Mouse (Mus musculus) inflammation-experienced regulatory T-cells (primary cell): Measurements from ENCODE around the gene Dmpk. TPM values are rescaled to one million over a fixed set of nuclear protein-coding genes. Genes with fewer than 3 reads are reported as not detected.

Experiments used
- polyA plus RNA-seq, 2 experiments: library from polyadenylated mRNA; unstranded; fragments of 100-300 nt; shearing (Covaris generic); gene quantifications; one replicate each; pipeline ENCODE4 v1.2.1; 2017

Dmpk gene
- polyA plus RNA-seq: under 1 TPM; 0.35 to 0.40 TPM

DNA sequence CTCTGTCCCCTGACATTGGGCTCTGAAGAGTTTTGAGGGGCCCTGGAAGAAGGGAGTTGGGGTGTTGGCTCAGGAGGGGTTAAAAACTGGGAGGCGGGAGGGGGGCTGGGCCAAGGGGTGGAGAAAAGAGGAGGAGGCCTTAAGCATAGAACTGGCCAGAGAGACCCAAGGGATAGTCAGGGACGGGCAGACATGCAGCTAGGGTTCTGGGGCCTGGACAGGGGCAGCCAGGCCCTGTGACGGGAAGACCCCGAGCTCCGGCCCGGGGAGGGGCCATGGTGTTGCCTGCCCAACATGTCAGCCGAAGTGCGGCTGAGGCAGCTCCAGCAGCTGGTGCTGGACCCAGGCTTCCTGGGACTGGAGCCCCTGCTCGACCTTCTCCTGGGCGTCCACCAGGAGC is at the start of gene Dmpk:
Gene Dmpk (plus strand): TSS at position 149 of the 400 bp plus-strand sequence.

DNA sequence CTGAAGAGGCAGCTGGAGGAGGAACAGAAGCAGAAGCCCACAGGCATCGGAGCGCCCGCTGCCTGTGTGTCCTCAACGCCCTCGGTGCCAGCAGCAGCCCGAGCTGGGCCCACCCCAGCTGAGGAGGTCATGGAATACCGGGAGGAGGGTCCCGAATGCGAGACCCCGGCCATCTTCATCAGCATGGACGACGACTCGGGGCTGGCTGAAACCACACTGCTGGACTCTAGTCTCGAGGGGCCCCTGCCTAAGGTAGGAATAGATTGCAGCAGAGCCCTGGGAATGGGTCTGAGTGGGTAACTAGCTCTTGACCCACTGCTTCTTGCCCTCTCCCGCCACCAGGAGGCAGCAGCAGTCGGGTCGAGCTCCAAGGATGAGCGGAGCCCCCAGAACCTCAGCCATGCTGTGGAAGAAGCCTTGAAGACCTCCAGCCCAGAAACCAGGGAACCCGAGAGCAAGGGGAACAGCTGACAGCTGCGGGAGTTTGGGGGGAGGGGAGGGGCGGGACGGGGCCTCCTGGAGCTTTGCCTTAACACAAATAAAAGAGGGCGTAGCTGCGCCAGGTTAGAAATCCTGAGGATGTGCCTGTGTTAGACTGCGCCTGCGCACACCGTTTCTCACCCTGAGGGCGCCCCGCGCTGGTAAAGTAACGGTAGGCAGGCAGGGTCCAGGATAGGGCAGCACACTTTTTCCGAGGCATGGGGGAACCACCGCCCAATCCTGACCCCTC is 29.4 kb upstream of the Dmpk start, which contains the start of gene Rsph6a:
Gene Rsph6a (plus strand): TSS at position 644 of the 730 bp plus-strand sequence.

DNA sequence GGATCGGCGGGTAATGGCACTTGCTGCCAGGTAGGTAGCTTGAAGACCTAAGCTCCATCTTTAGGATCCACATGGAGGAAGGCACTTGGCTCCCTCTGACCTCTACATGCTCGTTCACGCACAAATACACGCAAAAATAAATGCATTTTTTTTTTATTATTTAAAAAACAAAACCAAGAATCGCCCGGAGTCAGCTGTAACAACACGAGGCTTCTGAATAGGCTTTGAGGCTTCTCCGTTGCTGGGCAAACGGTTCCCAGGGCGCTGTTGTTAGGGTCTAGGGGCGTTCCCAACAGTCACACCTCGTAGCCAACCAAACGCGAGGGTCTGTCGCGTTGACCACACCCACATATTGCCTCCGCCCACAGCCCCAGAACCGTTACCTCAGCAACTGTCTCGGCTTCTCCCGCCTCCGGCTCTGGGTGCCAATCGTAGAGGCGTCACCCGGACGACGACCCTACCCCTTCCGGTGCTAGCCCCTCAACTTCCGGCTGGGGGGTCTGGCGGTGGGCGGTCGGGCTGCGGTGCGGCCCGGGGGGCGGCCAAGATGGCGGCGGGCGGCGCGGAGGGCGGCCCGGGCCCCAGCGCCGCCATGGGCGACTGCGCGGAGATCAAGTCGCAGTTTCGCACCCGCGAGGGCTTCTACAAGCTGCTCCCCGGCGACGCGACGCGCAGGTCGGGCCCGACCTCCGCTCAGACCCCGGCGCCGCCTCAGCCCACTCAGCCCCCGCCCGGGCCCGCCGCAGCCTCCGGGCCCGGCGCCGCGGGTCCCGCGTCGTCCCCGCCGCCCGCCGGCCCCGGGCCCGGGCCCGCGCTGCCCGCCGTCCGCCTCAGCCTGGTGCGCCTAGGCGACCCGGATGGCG is 7.7 kb upstream of the Dmpk start, which contains the start of gene Dmwd:
Gene Dmwd (plus strand): TSS at position 505 of the 863 bp plus-strand sequence.

DNA sequence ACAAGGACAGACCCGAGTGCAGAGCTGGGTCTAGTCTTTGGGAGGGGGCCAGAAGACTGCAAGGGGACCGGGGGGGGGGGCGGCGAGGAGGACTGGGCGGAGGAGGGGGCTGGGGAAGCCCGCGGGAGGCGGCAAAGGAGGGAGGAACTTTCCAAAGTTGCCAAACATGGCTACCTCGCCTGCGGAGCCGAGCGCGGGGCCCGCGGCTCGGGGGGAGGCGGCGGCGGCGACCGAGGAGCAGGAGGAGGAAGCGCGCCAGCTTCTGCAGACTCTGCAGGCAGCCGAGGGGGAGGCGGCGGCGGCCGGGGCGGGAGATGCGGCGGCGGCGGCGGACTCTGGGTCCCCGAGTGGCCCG is 10.8 kb downstream of the Dmpk start, which contains the start of gene Six5:
Gene Six5 (plus strand): TSS at position 124 of the 355 bp plus-strand sequence.

DNA sequence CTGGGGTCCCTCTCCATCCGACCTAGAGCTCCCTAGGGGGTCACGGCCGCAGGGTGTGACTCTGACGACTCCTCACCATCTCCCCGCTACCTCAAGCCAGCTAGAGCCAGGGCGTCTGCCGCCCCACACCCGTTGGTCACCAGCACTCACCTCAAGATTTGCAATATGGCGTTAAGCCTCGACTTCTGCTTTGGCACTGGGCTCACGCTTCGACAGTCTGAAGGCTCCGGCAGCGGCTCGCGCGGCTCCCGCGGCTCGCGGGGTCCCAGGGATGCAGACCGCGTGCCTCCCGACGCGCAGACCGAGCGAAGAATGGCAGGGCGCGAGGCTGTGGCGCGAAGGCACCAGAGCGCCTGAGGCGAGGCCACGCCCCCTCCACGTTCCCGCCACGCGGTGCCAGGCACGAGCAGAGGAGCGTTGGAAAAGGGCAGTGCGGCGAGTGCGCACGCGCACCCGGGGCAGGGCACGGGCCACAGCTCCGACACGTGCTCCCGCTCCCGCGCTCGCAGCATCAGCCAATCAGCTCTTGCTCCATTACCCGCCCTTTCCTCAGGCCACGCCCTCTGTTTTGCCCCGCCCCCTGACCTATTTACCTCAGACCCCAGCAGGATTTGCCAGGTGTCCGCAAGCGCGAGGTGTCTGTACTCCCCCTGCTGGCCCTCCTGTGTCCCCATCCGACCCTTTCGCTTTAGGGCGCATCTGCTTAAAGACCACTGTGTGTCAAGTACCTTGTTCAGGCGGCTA is 34.6 kb downstream of the Dmpk start, which contains the start of gene Gm4969:
Gene Gm4969 (minus strand): TSS at position 341 of the 744 bp plus-strand sequence.

DNA sequence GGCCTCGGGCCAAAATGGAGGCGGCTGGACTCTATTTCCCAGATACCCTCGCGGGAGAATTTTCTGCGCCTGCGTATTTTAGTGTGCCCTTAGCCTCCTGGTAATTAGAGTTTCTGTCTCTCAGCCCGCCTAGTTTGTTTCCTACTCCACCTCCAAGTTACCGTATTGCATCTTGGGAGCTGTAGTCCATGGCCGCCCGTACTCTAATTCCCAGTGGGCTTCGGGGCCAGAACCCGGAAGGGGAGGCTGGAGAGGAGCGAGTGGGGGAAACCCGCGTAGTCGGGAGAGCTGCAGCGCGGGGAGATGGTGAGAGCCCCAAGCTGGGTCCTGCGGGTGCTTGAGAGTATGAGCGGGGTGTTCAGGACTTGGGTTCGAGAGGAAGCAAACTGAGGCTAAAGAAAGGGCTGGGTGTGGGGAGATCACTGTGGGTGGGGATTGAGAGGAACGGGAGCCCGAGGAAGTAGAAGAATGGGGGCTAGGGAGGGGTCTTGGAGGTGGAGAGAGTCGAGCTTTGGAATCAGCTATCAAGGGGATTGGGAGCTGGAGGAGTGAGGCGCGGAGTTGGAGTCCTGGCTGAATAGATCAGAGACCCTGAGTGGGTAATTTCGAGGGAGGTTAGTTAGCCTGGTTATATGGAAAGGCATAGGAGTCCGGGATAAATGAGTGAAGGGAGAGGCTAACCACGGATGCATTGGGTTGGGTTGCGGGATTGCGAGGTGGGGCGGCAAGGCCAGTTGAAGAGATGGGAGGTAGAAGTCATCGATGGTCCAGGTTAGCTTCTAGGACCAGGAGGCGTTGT is 36.2 kb downstream of the Dmpk start, which contains the start of gene Fbxo46:
Gene Fbxo46 (plus strand): TSS at position 229 of the 799 bp plus-strand sequence.

Other genes starting within 250 kb of the Dmpk start
- under 1 TPM in 1 of 2 experiments, not detected in 1; 0.68 TPM for gene Mill2, start 243.9 kb upstream of the Dmpk start, polyA plus RNA-seq
- 100 to 1,000 TPM in 1 of 2 experiments, 10 to 100 TPM in 1; 88.7 to 183 TPM for gene Pglyrp1, start 212.5 kb upstream of the Dmpk start, polyA plus RNA-seq
- gene Ccdc61, start 173.4 kb upstream of the Dmpk start, polyA plus RNA-seq: 10 to 100 TPM; 34.8 to 42.9 TPM
- under 1 TPM; 0.06 to 0.59 TPM for gene Nova2, start 158.0 kb upstream of the Dmpk start, polyA plus RNA-seq
- under 1 TPM in 1 of 2 experiments, not detected in 1; 0.42 TPM for gene Nanos2, start 96.4 kb upstream of the Dmpk start, polyA plus RNA-seq
- 1 to 10 TPM; 7.5 to 8.4 TPM for gene Mypop, start 92.6 kb upstream of the Dmpk start, polyA plus RNA-seq
- gene Irf2bp1, start 79.8 kb upstream of the Dmpk start, polyA plus RNA-seq: 10 to 100 TPM; 48.7 to 64.1 TPM
- under 1 TPM; 0.07 to 0.64 TPM for gene Foxa3, start 60.3 kb upstream of the Dmpk start, polyA plus RNA-seq
- gene Sympk, start 59.5 kb upstream of the Dmpk start, polyA plus RNA-seq: 10 to 100 TPM; 22.4 to 23.4 TPM
- under 1 TPM in 1 of 2 experiments, not detected in 1; 0.16 TPM for gene Rsph6a, start 29.2 kb upstream of the Dmpk start, polyA plus RNA-seq
- 1 to 10 TPM in 1 of 2 experiments, not detected in 1; 1.4 TPM for gene Dmwd, start 7.6 kb upstream of the Dmpk start, polyA plus RNA-seq
- gene Six5, start 10.7 kb downstream of the Dmpk start, polyA plus RNA-seq: under 1 TPM; 0.15 to 0.88 TPM
- gene Gm4969, start 34.5 kb downstream of the Dmpk start, polyA plus RNA-seq: under 1 TPM in 1 of 2 experiments, not detected in 1; 0.11 TPM
- 10 to 100 TPM; 18.1 to 22.6 TPM for gene Fbxo46, start 36.0 kb downstream of the Dmpk start, polyA plus RNA-seq
- 10 to 100 TPM in 1 of 2 experiments, 1 to 10 TPM in 1; 9.6 to 11.2 TPM for gene Qpctl, start 65.4 kb downstream of the Dmpk start, polyA plus RNA-seq
- 10 to 100 TPM; 35.0 to 39.0 TPM for gene Snrpd2, start 65.9 kb downstream of the Dmpk start, polyA plus RNA-seq
- gene Gipr, start 82.3 kb downstream of the Dmpk start, polyA plus RNA-seq: under 1 TPM in 1 of 2 experiments, not detected in 1; 0.39 TPM
- 10 to 100 TPM; 19.8 to 24.3 TPM for gene Eml2, start 92.6 kb downstream of the Dmpk start, polyA plus RNA-seq
- gene Gpr4, start 128.7 kb downstream of the Dmpk start, polyA plus RNA-seq: under 1 TPM in 1 of 2 experiments, not detected in 1; 0.27 TPM
- 10 to 100 TPM; 21.1 to 31.1 TPM for gene Opa3, start 144.5 kb downstream of the Dmpk start, polyA plus RNA-seq
- gene Vasp, start 188.0 kb downstream of the Dmpk start, polyA plus RNA-seq: 100 to 1,000 TPM; 264 to 271 TPM
- 1 to 10 TPM; 3.8 to 5.0 TPM for gene Ppm1n, start 196.2 kb downstream of the Dmpk start, polyA plus RNA-seq
- gene Rtn2, start 198.8 kb downstream of the Dmpk start, polyA plus RNA-seq: under 1 TPM; 0.49 to 0.80 TPM
- 1 to 10 TPM; 2.0 to 3.1 TPM for gene Fosb, start 226.2 kb downstream of the Dmpk start, polyA plus RNA-seq